Mouse (Mus musculus) CD8-positive naive resting alpha-beta T cell, adult 2 months (primary cell): Measurements from ENCODE around the gene Ehd2.
A peak's percentile ranks its signal among the peaks of the same experiment; 100 is the strongest.

ENCODE experiments used
- DNase-seq, 2 experiments: peaks; one replicate each; pipeline ENCODE4 v3.0.0; 2022; ENCODE audit warnings: low read depth in 2 of 2, low spot score in 2 of 2

The Ehd2 gene

GRCm38 (mm10) chr7:15914252-15914651, 53.1 kb downstream of the Ehd2 start:
- peak; percentile 36 to 61 for DNase-seq

- DNase-seq: peak; percentile 59 to 71
Measured at GRCm38 (mm10) chr7:15912183-15912582, 55.2 kb downstream of the Ehd2 start.

- no peak for DNase-seq
Measured at GRCm38 (mm10) chr7:15910521-15910920, 56.8 kb downstream of the Ehd2 start.

DNA sequence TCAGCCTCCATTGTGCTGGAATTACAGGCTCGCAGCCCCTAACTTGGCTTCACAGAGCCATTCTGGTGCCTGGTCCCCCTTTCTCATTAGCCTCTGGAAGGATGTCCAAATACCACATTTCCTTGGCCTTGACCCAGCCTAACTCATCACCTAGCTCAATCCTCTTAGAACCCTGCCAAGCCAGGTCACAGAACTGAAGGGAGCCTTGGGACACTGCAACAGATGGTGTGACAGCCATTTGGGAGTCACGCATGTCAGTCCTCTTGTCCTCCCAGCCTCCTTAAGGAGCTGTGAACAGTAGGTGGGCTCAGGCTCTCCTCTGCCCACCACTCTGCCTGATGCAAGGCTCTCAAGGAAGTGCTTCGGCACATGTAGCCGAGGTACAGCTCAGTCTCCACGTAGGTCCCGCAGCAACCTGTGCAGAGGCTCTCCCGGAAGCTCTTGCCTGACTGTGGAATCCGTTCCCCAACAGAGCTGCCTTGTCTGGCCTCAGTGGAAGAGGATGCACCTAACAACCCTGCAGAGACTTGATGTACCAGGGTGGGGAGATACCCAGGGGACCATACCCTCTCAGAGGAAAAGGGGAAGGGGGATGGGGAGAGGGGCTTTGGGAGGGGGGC, 59.3 kb downstream of the Ehd2 start:
- DNase-seq: no peak

DNA sequence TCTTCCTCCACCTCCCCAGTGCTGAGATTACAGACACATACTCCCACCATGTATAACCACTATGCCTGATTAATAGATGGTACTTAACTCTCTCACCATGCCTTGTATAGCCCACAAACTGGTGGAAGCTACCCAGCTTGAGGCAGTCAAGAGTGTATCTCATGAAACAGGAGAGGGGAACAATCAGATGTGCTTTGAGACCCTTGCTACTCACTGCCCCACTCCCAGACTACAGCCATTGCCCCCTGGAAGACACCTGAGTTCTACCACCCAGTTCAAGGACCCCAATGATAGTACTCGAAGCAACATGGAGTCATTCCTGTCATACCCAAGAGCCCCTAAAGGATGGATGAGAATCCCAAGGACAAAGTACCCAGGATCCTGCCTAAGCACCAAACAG, 60.8 kb downstream of the Ehd2 start:
- no peak for DNase-seq

- DNase-seq: no peak
Measured at GRCm38 (mm10) chr7:15905861-15906260, 61.5 kb downstream of the Ehd2 start.

- no peak for DNase-seq
Measured at GRCm38 (mm10) chr7:15901366-15902048, 65.9 kb downstream of the Ehd2 start.
